Mouse (Mus musculus) ES-Bruce4 (cell line): ENCODE measurements around the gene Hoxb6. TPM values are rescaled to one million over a fixed set of nuclear protein-coding genes. Genes with fewer than 3 reads are reported as not detected.

Experiments used
- H3K27ac ChIP-seq: 2 replicates; pipeline ENCODE4 v1.5.1; 2012; ENCODE audit warnings: low read length, inconsistent platforms; ENCODE audit not compliant: insufficient read depth
- H3K27me3 ChIP-seq: 2 replicates; pipeline ENCODE4 v1.6.1; 2012; ENCODE audit warnings: mild to moderate bottlenecking, low read length, inconsistent platforms; ENCODE audit not compliant: control insufficient read depth, poor library complexity, insufficient read depth, severe bottlenecking
- H3K36me3 ChIP-seq: 2 replicates; pipeline ENCODE4 v1.6.1; 2012; ENCODE audit warnings: inconsistent platforms, mild to moderate bottlenecking, low read length, moderate library complexity; ENCODE audit not compliant: control insufficient read depth, poor library complexity, insufficient read depth, severe bottlenecking
- H3K4me1 ChIP-seq: one replicate; pipeline ENCODE4 v1.8.1; 2011; ENCODE audit warnings: low read length; ENCODE audit not compliant: control insufficient read depth, insufficient read depth
- H3K4me3 ChIP-seq: 2 replicates; pipeline ENCODE4 v1.5.1; 2011; ENCODE audit warnings: low read depth, mild to moderate bottlenecking, low read length
- H3K9ac ChIP-seq: 2 replicates; pipeline ENCODE4 v1.6.1; 2012; ENCODE audit warnings: low read depth, mild to moderate bottlenecking, inconsistent platforms; ENCODE audit not compliant: poor library complexity, severe bottlenecking
- H3K9me3 ChIP-seq: replicated peaks from 2 replicates; pipeline ENCODE4 v1.6.1; 2012; ENCODE audit warnings: mild to moderate bottlenecking, low read length, inconsistent platforms; ENCODE audit not compliant: control insufficient read depth, poor library complexity, insufficient read depth, severe bottlenecking
- CTCF ChIP-seq: IDR thresholded peaks from one replicate; pipeline ENCODE4 v1.8.1; 2011; ENCODE audit warnings: low read depth, low read length
- EP300 ChIP-seq: IDR thresholded peaks from 2 replicates; pipeline ENCODE4 v1.6.1; 2011; ENCODE audit warnings: low read depth, low read length; ENCODE audit not compliant: insufficient read depth
- POLR2A ChIP-seq: IDR thresholded peaks from one replicate; pipeline ENCODE4 v1.8.1; 2011; ENCODE audit warnings: low read length; ENCODE audit not compliant: insufficient read depth
- polyA plus RNA-seq: library from polyadenylated mRNA; stranded (reverse); fragments of >200 nt; gene quantifications from 2 replicates; pipeline ENCODE4 v1.2.4, GENCODE M21; 2011; ENCODE audit warnings: low read depth; ENCODE audit not compliant: missing spikeins, insufficient read depth, insufficient read length

The Hoxb6 gene
- polyA plus RNA-seq, 1 experiment, result not detected

DNA sequence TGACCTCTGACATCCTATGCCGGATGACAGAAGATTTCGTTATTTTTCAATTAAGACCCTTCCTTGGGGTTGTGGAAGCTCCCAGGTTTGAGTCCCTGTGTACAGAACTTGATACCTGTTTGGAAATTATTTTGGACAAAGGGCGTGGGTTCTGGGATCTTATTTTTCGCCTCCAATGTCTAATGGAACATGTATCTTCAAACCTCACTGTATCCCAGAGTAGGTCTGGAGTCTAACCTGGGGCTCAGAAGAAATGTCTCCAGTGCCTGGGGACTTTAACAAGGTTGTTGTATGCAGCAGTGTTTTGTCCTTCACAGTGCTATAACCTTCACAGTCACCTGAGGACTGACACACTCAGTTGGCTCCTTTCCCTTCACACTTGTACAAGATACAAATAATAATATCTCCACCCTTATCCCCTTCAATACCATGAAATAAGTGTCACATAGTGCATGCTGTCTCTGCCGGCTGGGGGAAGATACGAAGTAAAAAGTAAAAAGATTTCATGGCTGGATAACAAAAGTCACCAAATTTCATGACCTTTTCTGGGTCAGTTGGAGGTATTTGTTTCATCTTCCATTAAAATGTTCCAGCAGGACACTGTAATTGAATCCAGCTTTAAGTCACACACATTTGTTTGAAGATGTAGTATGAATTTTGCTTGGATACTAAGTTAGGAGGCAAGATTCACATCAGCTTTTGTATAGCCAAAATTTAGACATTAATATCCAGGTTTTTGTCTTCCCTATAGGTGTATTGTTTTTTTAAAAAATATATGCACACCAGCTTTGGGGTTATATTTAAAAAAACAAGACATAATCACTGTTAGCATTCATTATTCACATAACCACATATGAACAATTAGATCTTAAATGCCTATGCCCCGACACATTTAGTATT lies 25.0 kb upstream of the Hoxb6 start:
- Histone ChIP-seq H3K9me3 (no peaks in the 10 kb centered on the region), H3K9ac (no peak overlapping the region), H3K4me1 (no peaks in the 10 kb centered on the region), H3K27ac (no peak overlapping the region), H3K27me3 (peaks cover 59% of the 10 kb centered on the region), H3K36me3 (peaks cover 6% of the 10 kb centered on the region), H3K4me3 (no peak overlapping the region)
- TF ChIP-seq EP300, result no peak
- TF ChIP-seq POLR2A, result no peak
- TF ChIP-seq CTCF, result no peak

DNA sequence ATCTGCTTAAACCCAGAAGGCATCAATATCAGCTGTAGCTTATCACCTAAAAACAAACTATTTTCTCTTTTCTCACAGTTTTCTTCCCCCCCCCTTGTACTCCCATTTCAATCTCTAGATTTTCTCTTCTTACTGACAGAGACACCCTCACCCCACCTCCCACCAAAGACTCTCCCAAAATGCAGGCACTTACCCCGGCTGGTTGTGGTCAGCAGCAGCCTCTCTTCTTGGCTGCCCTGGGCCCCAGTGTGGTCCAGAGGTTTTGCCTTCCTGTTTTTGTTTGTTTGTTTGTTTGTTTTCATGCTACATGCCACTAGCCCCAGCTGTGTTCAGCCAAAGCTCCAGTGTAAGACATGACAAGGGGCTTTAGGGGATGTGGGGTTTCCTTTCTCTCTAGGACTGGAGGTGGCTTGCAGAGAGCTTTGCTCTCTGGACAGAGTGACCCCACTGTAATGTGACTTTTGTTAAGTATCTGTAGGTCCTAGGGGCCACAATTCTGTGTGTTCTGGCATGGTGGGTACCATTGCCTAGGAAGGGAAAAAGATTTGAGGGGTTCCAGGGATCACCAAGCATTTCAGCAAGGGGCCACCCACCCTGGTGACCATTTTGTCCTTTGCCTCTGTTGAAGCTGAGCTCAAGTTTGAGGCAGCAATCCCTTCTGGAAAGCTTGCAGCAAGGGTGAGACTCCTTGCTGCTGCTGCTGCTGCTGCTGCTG lies 24.1 kb upstream of the Hoxb6 start:
- TF ChIP-seq EP300, result no peak
- H3K4me1 ChIP-seq, result no peaks in the 10 kb centered on the region
- H3K9me3 ChIP-seq, result no peaks in the 10 kb centered on the region
- no peak overlapping the region for H3K9ac ChIP-seq
- peaks cover 62% of the 10 kb centered on the region for H3K27me3 ChIP-seq
- no peak overlapping the region for H3K27ac ChIP-seq
- H3K4me3 ChIP-seq, result no peak overlapping the region
- no peaks in the 10 kb centered on the region for H3K36me3 ChIP-seq

- Histone ChIP-seq H3K27me3 (peaks cover 67% of the 10 kb centered on the region), H3K27ac (no peak overlapping the region), H3K36me3 (no peaks in the 10 kb centered on the region), H3K4me3 (no peak overlapping the region), H3K9me3 (no peaks in the 10 kb centered on the region), H3K9ac (peak overlapping the region; percentile 28; the same call in 1 of the 2 replicates), H3K4me1 (no peaks in the 10 kb centered on the region)
- TF ChIP-seq CTCF (no peak), POLR2A (no peak), EP300 (no peak)
These were observed 22.4 kb upstream of the Hoxb6 start for GRCm38 (mm10) chr11:96269869-96270268.

DNA sequence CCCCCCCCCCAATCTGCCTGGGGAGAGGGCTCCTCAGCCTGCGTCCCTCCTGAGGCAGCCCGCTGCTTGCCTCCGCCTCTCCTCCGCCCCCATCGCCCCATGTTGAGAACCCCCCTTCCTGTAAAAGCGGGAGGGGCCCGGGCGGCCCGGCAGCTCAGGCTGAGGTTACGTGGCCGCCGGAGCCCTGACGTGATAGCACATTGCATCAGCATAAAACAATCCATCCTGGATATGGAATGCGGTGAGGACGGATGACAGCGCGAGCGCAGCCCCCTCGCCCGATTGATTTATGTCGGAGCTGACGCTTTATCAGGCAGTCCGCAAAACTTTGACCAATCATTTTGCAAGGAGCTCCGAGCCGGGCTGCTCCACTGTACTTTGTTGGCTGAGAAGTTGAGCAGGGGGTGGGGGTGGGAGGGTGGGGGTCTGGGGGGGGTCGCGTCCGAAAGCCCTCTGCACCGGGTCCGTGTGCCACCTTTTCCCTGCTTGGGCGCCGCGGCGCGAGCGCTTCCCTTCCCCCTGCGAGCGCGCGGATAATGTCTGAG lies 21.2 kb upstream of the Hoxb6 start, which contains the start of gene Hoxb9:
TSS of gene Hoxb9 (plus strand) at position 462 of the 545 bp plus-strand sequence.
- H3K27me3 ChIP-seq, result peaks cover 74% of the 10 kb centered on the region
- H3K27ac ChIP-seq, result no peak within 1 kb of the TSS
- H3K9me3 ChIP-seq, result no peaks in the 10 kb centered on the region
- no peaks in the 10 kb centered on the region for H3K4me1 ChIP-seq
- peak within 1 kb of the TSS; percentile 53 for H3K9ac ChIP-seq
- no peaks in the 10 kb centered on the region for H3K36me3 ChIP-seq
- TF ChIP-seq CTCF, result no peak
- TF ChIP-seq POLR2A, result no peak
- no peak for TF ChIP-seq EP300
- H3K4me3 ChIP-seq, result peak within 1 kb of the TSS; percentile 45

- Histone ChIP-seq H3K27me3 (peaks cover 77% of the 10 kb centered on the region), H3K9me3 (no peaks in the 10 kb centered on the region), H3K4me1 (no peaks in the 10 kb centered on the region), H3K36me3 (no peaks in the 10 kb centered on the region), H3K4me3 (peak overlapping the region; percentile 34), H3K27ac (no peak overlapping the region), H3K9ac (peak overlapping the region; percentile 53)
- TF ChIP-seq POLR2A (no peak), CTCF (no peak)
These were observed 20.7 kb upstream of the Hoxb6 start for GRCm38 (mm10) chr11:96271541-96272011.
